Mouse (Mus musculus): Measurements from ENCODE around the gene Adamts17. TPM values are rescaled to one million over a fixed set of nuclear protein-coding genes. Genes with fewer than 3 reads are reported as not detected.
A peak's percentile ranks its signal among the peaks of the same experiment; 100 is the strongest.

Gene Adamts17
- total RNA-seq, 2 experiments from 2014 or later, result 5.5 to 10.6 TPM

DNA sequence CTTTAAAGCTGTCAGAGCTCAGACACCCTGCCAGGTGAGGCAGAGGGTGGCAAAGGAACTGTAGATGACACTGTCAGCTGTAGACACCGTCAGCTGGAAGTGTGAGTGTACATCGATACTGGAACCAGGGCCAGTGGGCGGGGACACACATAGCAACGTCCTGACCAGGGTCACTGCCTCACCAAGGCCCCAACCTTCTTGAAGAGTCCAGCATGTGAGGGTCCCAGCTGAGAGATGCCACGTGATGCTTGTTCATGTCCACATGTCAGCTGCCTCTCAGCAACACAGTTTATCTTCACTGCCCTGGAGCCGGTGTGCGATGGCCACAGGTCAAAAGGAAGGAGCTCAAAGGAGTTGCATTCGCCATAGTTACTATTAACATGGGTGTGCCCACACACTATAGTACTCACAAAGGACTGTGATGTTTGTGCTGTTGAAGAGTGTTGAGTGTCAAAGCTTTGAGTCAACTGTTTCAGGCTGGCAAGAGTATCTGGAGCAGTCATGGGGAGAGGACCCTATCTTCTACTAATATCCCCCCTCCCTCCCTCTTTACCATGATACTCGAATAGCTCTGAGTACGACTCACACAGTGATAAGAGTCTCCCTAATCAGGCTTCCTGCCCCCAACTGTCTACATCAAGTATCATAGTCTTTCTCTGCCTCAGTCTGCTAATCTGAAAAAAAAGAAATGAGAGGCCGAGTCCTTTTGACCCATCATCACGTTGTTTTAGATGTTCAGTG is 172.6 kb downstream of the Adamts17 start:
- intact Hi-C loops (cut with DNase I; ENCODE audit: low total_unique reads), result no loop called here
- no peak for DNase-seq

DNA sequence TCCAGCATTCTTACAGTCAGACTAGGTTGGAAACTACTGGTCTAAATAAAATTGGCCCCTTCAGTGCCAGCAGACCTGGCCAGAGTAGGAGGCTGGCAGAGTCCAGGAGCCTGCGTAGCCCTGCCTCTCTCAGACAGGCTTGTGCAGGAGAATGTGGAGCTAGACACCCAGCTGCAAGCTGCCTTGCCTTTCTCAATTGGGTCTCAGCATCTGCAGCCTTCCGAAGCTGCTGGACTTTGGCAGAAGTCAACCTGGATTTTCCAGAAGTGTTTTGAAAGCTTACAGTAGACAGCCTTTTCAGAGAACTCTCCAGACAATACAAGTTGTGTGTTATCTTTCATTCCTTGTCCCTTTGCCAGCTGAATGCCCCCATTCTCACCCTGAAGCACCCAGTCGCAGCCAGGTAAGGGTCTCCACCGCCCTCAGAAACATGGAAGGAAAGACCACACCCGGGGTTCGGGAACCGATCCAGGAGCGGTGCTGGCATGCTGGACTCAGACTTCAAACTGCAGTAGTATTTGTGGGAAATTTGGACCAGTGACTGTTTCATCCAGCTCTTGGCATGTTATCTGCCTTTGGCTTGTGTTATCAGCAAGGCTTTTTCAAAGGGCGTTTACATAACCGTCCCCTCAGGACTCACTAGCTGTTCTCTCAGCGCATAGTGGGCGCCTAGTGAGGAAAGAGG is 173.8 kb downstream of the Adamts17 start:
- DNase-seq, result peak; percentile 26
- intact Hi-C loops (cut with DNase I; ENCODE audit: low total_unique reads), result no loop called here

DNA sequence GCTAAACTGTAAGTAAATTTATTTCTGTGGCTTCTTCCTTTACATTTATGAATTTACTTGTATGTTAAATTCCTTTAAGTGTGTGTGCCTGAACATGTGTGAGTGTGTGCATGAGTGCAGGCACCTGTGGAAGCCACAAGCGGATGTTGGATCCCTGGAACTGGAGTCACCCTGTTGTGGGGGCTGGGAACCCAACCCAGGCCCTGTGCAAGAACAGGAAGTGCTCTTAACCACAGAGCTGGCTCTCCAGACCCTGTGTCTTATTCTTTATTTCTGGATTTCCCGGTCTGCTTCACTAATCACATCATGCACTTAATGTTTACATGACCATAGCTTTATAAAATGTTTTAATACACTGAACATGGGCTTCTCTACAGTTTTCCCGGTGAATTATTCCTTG is 180.4 kb downstream of the Adamts17 start:
- DNase-seq, result no peak
- intact Hi-C loops (cut with DNase I; ENCODE audit: low total_unique reads), result no loop called here

DNA sequence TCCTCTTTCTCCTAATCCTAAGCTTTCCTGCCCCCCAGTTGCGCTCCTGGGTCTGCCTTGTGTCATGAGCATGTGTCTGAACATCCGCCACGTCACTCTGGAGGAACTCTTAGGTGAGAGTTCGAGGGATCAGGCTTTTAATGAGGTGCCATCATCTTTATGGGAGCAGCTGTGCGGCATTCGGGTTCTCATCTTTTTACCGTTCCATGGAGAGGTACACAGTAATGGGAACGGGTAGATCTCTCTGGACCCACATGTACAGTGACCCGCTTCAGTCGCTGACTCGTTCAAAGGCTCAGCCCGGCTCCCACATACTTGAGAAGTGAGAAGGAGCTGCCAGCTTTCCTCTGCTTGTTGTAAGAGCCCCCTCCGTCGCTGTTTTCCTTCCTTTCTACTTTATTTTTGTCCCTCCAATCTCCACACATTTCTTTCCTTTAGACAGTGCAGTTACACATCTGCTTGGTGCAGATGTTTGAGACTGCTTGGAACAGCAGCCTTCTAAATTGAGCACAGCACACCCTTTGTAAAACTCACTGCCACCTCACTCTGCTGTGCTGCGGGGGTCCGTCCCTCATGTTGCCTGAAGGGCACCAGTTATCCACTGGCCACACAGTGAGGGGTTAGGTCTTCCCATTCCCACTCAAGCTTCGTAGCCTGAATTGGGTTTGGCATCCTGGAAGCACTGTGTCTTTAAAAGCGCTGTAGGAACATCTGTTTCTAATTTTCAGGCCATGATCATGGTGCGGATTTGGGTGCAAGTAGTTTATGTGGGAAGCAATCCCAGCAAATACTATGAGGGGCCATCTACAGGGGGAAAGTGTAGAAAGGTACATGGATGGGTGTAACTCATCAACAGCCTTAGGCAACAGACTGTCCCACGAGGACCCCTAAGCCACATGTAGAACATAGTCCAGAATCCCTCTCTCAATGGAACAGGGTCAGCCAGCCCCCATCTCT is 186.9 kb downstream of the Adamts17 start:
- no peak for DNase-seq
- intact Hi-C loops (cut with DNase I; ENCODE audit: low total_unique reads), result no loop called here

DNA sequence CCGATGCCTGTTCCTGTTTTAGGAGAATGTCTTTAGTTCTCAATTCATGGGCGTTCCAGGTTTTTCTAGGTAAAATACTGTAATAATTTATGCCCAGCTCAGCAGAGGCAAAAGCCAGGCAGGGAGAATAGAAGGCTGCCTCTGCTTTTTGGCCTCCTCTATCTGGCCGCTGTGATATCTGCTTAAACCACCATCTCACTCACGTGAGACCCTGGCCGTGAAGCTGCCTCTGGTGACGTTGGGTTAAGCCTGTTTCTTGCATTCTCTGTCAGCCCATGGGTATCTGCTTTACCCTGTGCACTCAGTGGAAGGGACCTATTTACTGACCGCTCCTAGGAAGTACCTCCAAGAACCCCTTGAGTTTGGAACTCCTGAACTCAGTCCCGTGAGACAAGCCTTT is 187.7 kb downstream of the Adamts17 start:
- intact Hi-C loops (cut with DNase I; ENCODE audit: low total_unique reads), result no loop called here
- no peak for DNase-seq

DNA sequence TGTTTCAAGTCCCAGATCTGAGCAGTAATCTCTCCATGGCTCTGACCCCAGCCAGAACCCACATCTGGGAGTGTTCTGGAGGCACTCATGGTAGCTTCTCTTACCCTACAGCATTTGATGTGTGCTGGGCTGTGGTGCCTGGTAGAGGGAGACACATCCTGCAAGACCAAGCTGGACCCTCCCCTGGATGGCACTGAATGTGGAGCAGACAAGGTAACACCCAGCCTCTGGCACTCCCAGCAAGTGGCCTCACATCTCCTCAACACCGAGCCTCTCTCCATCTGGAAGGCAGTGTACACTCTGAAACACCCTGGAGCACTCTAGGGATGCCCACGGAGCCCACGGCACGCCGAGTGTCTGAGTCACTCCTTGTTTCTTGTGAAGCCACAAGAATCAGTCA is 188.2 kb downstream of the Adamts17 start:
- intact Hi-C loops (cut with DNase I; ENCODE audit: low total_unique reads), result no loop called here
- DNase-seq, result no peak

DNA sequence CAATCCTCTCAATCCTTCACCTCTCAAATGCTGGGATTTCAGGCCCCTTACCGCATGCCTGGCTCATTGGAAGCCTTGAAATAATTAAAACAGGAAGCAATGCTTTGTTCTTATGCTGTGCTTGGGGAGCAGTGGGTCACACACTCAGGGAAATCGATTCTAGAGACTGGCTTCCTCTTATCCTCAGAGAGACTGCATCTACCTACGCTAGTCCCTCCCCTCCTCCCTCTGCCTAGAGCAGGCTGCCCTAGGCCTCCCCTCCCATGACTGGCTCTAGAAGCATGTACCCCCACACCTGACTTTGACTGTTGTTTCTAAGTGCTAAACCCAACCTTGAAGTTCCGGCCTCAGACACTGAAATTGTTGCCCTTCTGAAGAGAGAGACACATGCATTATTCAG is 189.4 kb downstream of the Adamts17 start:
- DNase-seq, result no peak
- intact Hi-C loops (cut with DNase I; ENCODE audit: low total_unique reads), result no loop called here

DNA sequence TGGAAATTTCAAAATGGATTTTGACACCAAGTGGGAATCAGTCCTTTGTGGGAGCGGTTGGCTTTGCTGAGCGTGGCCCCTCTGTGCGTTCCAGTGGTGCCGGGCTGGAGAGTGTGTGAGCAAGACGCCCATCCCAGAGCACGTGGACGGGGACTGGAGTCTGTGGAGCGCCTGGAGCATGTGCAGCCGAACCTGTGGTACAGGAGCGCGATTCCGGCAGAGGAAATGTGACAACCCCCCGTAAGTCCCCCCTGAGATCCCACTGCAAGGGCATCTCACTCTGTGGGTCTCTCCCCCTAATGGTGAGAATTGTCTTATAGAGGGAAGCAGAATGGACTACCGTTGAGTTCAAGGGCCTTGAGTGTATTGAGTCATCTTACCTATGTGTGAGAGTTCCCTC is 189.9 kb downstream of the Adamts17 start:
- DNase-seq, result no peak
- intact Hi-C loops (cut with DNase I; ENCODE audit: low total_unique reads), result no loop called here

DNA sequence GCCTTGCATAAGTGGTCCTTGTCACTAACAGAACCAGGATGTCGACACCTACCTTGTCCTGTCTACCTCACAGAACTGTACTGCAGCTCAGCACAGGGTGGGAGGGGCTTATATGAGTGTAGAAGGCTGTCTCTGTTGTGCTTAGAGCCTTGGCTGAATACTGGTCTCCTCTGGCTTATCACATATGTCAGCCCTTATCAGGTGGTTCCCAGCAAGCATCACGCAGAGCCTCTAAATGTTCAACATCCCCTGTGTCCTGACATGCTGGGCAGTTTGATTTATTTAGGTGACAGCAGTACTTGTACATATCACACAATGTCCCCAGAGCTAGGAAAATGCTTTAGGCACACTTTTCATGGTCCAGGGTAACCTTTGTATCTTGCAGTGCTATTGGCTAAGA is 191.7 kb downstream of the Adamts17 start:
- intact Hi-C loops (cut with DNase I; ENCODE audit: low total_unique reads), result no loop called here
- DNase-seq, result no peak

DNA sequence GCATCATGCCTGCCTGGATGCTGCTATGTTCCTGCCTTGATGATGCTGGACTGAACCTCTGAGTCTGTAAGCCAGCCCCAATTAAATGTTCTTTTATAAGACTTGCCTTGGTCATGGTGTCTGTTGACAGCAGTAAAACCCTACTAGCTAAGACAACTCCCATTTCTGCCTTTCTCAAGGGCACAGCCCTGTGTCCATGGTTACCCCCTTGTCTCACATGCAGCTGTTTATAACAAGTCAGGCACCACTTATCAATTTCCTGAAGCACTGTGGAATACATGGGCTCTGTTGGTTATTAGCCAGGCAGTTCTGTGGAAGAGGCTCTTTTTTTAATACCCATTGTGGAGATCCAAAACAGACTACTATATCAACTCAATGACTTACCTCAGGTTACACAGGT is 193.1 kb downstream of the Adamts17 start:
- intact Hi-C loops (cut with DNase I; ENCODE audit: low total_unique reads), result no loop called here

DNA sequence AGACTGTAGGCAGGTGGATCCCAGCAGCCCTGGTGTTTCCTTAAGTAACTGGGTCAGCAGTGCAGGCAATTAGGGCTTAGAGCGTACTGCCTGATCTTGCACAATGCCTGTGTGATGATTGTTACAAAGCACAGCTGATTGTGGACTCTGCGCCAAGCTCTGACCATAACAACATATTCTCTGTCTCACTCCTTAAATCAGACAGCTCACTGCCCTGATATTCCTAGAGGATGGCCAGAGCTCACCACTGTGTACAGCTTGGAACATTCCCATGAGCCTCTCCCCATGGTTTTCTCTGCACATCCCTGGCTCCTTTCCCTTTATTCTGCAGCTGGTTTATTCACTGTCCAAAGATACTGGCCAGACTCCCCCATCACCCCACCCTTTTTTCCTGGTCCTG is 194.8 kb downstream of the Adamts17 start:
- DNase-seq, result peak; percentile 65
- intact Hi-C loops (cut with DNase I; ENCODE audit: low total_unique reads), result no loop called here

More for the DNA sequence above, 193.1 kb downstream of the Adamts17 start:
- DNase-seq, result no peak

DNA sequence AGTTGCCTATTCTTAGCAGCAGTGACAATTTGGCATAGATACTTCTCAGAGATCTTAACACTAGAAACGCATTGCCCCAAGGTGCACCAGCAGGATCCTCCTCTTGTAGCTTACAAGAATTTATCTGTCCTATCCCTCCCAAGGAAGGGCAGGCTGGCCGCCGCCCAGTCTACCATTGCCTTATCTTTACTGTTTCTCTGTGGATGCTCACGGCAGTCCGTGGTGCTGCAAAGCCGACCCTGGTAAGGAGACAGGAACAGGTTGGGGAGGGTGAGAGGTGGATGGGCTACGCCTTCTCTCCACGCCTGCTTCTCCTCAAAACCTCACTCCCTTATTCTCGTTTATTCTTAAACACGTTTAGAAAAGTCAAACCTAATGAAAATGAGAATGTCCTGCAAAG is 195.7 kb downstream of the Adamts17 start:
- no peak for DNase-seq
- intact Hi-C loops (cut with DNase I; ENCODE audit: low total_unique reads), result no loop called here

DNA sequence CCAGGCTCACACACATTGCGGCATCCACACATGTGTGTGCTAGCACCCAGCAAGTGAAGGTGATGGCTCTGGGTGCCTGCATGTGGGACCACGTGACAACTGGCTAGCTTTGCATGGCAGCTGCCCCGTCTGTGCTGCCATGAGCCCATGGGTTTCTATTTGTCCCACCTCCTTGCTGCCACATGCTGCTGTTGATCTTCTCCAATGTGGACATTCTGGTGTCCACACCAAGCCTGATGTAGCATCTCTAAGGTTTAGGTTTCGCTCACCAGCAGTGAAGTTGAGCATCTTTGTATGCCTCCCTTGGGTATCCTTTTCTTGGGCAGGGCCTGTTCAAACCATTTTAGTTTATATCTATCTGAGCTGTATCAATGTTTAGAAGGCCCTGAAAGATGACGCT is 196.1 kb downstream of the Adamts17 start:
- no peak for DNase-seq
- intact Hi-C loops (cut with DNase I; ENCODE audit: low total_unique reads), result no loop called here

DNA sequence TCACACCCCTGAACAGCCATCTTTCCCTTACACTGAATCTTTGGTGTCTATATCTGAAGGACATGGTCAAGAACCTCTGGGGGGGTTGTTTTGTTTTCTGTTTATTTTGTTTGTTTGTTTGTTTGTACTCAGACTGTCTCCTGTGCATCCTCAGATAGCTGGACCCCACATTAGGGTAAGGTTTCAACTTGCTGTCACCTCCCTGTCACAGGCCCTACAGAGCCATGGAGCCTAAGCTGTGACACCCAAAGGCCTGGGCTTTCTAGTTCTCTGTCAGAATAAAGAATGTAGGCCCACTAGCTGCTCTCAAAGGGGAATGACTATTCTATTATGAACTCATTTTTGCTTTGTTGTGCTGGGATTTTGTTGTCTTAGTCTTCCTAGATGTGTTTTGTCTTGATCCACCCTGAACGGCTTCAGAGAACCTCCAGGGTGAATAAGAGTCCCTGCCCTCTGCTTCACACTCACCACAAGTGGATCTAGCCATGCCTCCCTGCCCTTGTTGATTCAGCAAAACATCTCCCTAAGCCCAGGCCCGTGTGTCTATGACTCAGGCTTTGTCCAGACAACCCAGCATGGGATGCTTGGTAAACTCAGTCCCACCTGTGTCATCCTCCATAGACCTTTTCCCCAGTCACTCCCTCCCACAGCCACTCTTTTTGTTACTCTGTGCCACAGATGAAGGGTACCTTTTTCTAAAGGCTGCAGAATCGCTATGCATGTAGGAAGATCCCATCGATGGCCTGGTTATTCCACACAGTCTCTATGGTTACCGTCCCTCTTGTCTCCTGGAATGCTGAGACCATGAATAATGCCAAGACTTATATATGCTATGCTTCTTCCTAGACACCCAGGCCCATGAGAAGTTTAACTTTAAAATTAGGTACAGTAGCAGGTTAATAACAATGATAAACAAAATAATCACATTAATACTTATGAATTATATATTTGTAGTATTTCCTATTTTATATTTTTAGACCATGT is 197.3 kb downstream of the Adamts17 start:
- intact Hi-C loops (cut with DNase I; ENCODE audit: low total_unique reads), result no loop called here
- no peak for DNase-seq

DNA sequence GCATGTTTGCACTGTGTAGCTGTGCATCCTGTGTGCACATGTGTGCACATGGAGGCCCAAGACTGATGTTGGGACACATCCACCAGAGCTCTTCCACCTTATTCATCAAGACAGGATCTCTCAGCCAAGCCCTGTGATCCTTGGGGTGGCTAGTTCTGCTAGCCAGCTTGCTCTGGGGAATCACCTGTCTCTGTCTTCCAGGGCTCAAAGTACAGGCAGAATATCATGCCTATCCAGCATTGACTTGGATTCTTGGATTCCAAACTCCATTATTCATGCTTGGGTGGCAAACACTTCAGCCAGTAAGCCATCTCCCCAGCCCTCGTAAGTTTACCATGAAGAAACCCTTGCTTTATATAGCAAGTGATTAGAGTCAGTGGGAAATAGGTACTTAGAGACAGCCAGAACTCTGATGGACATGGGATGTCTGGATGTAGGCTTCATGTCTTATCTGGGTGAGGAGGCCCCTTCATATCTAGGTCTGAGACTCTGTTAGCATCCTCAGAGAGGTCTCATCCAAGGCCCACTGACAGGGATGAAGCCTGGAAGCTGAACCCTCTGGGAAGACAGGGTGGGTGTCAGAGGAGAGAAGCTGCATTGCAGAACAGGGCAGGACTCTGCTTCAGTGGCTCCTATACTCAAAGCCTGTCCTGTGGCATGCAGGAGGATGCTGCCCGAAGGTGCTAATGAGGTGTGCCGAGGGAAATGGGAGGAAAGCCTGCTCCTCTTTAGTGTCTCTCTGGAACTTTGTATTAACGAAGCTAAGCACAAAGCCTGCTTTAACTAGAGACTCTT is 198.4 kb downstream of the Adamts17 start:
- DNase-seq, result no peak
- intact Hi-C loops (cut with DNase I; ENCODE audit: low total_unique reads), result no loop called here

DNA sequence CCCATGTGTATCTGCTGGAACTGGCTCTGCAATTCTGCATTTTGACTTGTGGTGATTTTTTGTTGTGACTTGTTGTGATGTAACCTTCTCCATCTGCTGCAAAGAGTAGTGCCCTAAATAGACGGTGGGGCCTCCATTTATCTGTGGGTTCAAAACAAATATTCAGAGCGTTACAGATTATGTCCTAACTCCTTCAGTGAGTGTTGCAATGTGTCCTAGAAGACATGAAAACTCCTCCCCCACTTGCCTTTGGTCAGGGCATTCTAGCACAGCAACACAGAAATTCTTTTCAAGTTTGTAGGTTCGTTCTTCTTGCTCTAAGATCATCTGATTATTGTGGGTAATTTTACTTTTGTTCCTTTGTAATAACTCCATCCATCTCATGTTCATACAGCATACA is 199.6 kb downstream of the Adamts17 start:
- intact Hi-C loops (cut with DNase I; ENCODE audit: low total_unique reads), result no loop called here
- no peak for DNase-seq

DNA sequence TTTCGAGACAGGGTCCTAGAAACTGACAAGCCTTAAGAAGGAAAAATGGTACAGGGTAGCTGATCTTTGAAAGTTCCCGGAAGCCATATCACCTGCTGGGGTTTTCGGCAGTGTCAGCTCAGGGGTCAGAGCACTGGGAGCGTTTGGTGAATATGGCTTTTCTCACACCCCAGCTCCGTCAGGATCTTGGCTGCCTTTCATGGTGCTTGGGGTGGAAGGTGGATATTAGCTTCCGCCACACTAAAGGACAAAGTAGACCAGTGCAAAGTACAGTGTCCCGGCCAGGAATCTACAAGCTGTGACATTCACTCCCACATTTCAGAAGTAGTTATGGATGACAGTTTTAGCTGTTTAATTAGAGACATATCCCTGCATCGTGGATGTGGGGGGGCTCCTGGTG is 200.3 kb downstream of the Adamts17 start:
- no peak for DNase-seq
- intact Hi-C loops (cut with DNase I; ENCODE audit: low total_unique reads), result no loop called here

DNA sequence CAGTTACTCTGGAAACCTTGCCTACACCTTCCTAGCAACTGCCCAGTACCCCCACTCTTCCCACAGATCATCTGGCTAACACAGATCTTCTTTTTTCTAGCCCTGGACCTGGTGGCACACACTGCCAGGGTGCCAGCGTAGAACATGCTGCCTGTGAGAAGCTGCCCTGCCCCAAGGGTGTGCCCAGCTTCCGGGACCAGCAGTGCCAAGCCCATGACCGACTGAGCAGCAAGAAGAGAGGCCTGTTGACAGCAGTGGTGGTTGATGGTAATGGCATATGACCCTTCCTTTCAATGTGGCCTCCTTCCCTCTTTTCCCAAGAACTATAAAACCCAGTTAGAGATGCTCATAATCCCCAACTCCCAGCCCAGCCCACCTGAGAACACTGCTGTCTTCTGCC is 202.2 kb downstream of the Adamts17 start:
- no peak for DNase-seq
- intact Hi-C loops (cut with DNase I; ENCODE audit: low total_unique reads), result no loop called here

All from gastrocnemius, postnatal 14 days (tissue).